Mouse (Mus musculus) intestine, embryonic 15.5 days (tissue): Measurements from ENCODE around the gene Tmem88. TPM values are rescaled to one million over a fixed set of nuclear protein-coding genes. Genes with fewer than 3 reads are reported as not detected.
A peak's percentile ranks its signal among the peaks of the same experiment; 100 is the strongest.

Experiments used
- ATAC-seq: fragments of 200-750 bp; cut with Nextera tagmentation; 2 replicates; pipeline ENCODE4 v1.8.0; 2017; ENCODE audit warnings: moderate TSS enrichment, moderate library complexity
- H3K27ac ChIP-seq: fragments of 300-500 bp; sonication (generic); 2 replicates; pipeline ENCODE4 v1.5.1; 2015; ENCODE audit warnings: mild to moderate bottlenecking, inconsistent platforms
- H3K27me3 ChIP-seq: fragments of 300-500 bp; sonication (generic); replicated peaks from 2 replicates; pipeline ENCODE4 v1.6.1; 2015; ENCODE audit warnings: inconsistent platforms
- H3K36me3 ChIP-seq: fragments of 300-500 bp; sonication (generic); 2 replicates; pipeline ENCODE4 v1.6.1; 2015; ENCODE audit warnings: inconsistent platforms
- H3K4me1 ChIP-seq: fragments of 300-500 bp; sonication (generic); replicated peaks from 2 replicates; pipeline ENCODE4 v1.6.1; 2015; ENCODE audit warnings: inconsistent platforms
- H3K4me2 ChIP-seq: fragments of 300-500 bp; sonication (generic); replicated peaks from 2 replicates; pipeline ENCODE4 v1.6.1; 2015; ENCODE audit warnings: mild to moderate bottlenecking, inconsistent platforms
- H3K4me3 ChIP-seq: fragments of 300-500 bp; sonication (generic); replicated peaks from 2 replicates; pipeline ENCODE4 v1.5.1; 2015; ENCODE audit warnings: inconsistent platforms
- H3K9ac ChIP-seq: fragments of 300-500 bp; sonication (generic); 2 replicates; pipeline ENCODE4 v1.6.1; 2015; ENCODE audit warnings: inconsistent platforms
- H3K9me3 ChIP-seq: fragments of 300-500 bp; sonication (generic); 2 replicates; pipeline ENCODE4 v1.6.1; 2016; ENCODE audit warnings: inconsistent platforms
- WGBS: fragments of 180-500 bp; shearing (Covaris S2); methylation state at CpG from one replicate; pipeline ENCODE4 v1.1.7; 2015; 5-methylcytosine and 5-hydroxymethylcytosine counted together
- polyA plus RNA-seq: library from polyadenylated mRNA; unstranded; fragments of >200 nt; fragmentation: Nextera tagmentation; extraction: Ambion mirVana; gene quantifications from 2 replicates; pipeline ENCODE4 v1.2.1, GENCODE M21; 2015

Tmem88 gene
- polyA plus RNA-seq, 1 experiment from 2014 or later: 32.1 TPM

DNA sequence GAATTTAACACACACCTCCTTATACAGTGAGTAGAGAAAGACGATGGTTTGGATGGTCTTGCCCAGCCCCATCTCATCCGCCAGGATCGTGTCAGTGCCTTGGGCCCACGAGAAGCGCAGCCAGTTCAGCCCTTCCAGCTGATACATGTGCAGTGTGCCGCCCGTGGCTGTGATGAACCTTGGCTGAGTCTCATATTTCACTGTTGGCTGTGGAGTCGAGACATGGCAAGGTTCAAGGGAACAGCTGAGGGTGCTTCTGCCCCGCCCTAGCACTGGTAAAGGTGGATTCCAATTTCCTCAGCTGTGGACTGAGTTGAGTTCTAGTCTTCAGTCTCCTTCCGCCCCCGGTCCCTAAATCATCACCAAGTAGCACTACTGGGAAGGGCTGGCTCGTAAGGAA, 40.3 kb downstream of the Tmem88 start:
- H3K9ac ChIP-seq: no peak overlapping the region
- WGBS: 83% methylated on average over 12 of the region's 12 CpGs
- no peak overlapping the region for H3K27ac ChIP-seq
- H3K27me3 ChIP-seq: no peaks in the 10 kb centered on the region
- ATAC-seq: 0 out of 2 replicates have a peak, but pooled peaks have one; percentile 36
- H3K4me1 ChIP-seq: no peaks in the 10 kb centered on the region
- H3K4me3 ChIP-seq: no peak overlapping the region
- H3K4me2 ChIP-seq: no peak overlapping the region
- H3K36me3 ChIP-seq: peaks cover 68% of the 10 kb centered on the region
- no peaks in the 10 kb centered on the region for H3K9me3 ChIP-seq

GRCm38 (mm10) chr11:69356544-69356943, 41.5 kb downstream of the Tmem88 start:
- Histone ChIP-seq H3K27ac (no peak overlapping the region), H3K36me3 (peaks cover 75% of the 10 kb centered on the region), H3K27me3 (no peaks in the 10 kb centered on the region), H3K4me3 (no peak overlapping the region), H3K9ac (no peak overlapping the region), H3K9me3 (no peaks in the 10 kb centered on the region), H3K4me2 (no peak overlapping the region), H3K4me1 (no peaks in the 10 kb centered on the region)
- ATAC-seq: no peak
- 89% methylated on average over 5 of the region's 5 CpGs for WGBS

Other genes starting within 250 kb of the Tmem88 start
- 0.35 and 0.43 TPM in 2 replicates for gene Alox12b, start 241.2 kb downstream of the Tmem88 start, polyA plus RNA-seq
- gene Alox8, start 200.4 kb downstream of the Tmem88 start, polyA plus RNA-seq: 0.14 and 0.15 TPM in 2 replicates
- 0.03 and 0.10 TPM in 2 replicates for gene Gucy2e, start 161.2 kb downstream of the Tmem88 start, polyA plus RNA-seq
- gene Cntrob, start 74.5 kb downstream of the Tmem88 start, polyA plus RNA-seq: 18.5 and 19.6 TPM in 2 replicates
- gene Trappc1, start 74.3 kb downstream of the Tmem88 start, polyA plus RNA-seq: 135 and 147 TPM in 2 replicates
- 2.2 and 2.3 TPM in 2 replicates for gene Kcnab3, start 72.0 kb downstream of the Tmem88 start, polyA plus RNA-seq
- gene Rnf227, start 57.8 kb downstream of the Tmem88 start, polyA plus RNA-seq: 10.8 and 10.9 TPM in 2 replicates
- gene Chd3, start 28.8 kb downstream of the Tmem88 start, polyA plus RNA-seq: 39.9 and 44.1 TPM in 2 replicates
- 154 and 182 TPM in 2 replicates for gene Naa38, start 2.7 kb downstream of the Tmem88 start, polyA plus RNA-seq
- gene Cyb5d1, start 2.6 kb downstream of the Tmem88 start, polyA plus RNA-seq: 22.7 and 24.8 TPM in 2 replicates
- gene Kdm6b, start 15.4 kb upstream of the Tmem88 start, polyA plus RNA-seq: 23.7 and 24.3 TPM in 2 replicates
- gene Dnah2, start 150.9 kb upstream of the Tmem88 start, polyA plus RNA-seq: 0.77 and 0.87 TPM in 2 replicates
- gene Efnb3, start 162.0 kb upstream of the Tmem88 start, polyA plus RNA-seq: 9.8 and 10.2 TPM in 2 replicates
- gene Wrap53, start 182.0 kb upstream of the Tmem88 start, polyA plus RNA-seq: 25.1 and 25.6 TPM in 2 replicates
- gene Trp53, start 182.1 kb upstream of the Tmem88 start, polyA plus RNA-seq: 140 and 143 TPM in 2 replicates
- gene Atp1b2, start 207.7 kb upstream of the Tmem88 start, polyA plus RNA-seq: 5.8 and 6.8 TPM in 2 replicates
- 0.34 and 0.43 TPM in 2 replicates for gene Shbg, start 219.7 kb upstream of the Tmem88 start, polyA plus RNA-seq
- gene Sat2, start 223.8 kb upstream of the Tmem88 start, polyA plus RNA-seq: 14.1 and 16.7 TPM in 2 replicates
- gene Fxr2, start 234.8 kb upstream of the Tmem88 start, polyA plus RNA-seq: 15.6 and 21.2 TPM in 2 replicates